19 mouse cellular contexts compared by ENCODE assay signal in genomic region chr2:135725362-135725761, GRCm38 (mm10).
DNase-seq lines count a peak whose midpoint lies in the region; ATAC-seq lines count a peak whose summit lies in the region.
"Had no signal": no experiment of that assay in that cellular context is flagged by ENCODE, and none has a peak within 500 bp of the region (broad histone marks: within the 10 kb centered on the region; RNA-seq: fewer than 3 reads in every experiment).

No protein-coding gene starts in this region.

- no peak for ATAC-seq in heart, embryonic 15.5 days (replicated peaks; ENCODE audit: insufficient number of reproducible peaks, insufficient read depth, low FRiP score, low read depth)
- no peak for ATAC-seq in forebrain, embryonic 11.5 days (replicated peaks; ENCODE audit: low FRiP score)
- ATAC-seq: forebrain, embryonic 14.5 days; midbrain, embryonic 13.5 days had no signal

- H3K27me3 ChIP-seq in heart, embryonic 15.5 days: no peaks in the 10 kb centered on the region
- no peaks in the 10 kb centered on the region for H3K27me3 ChIP-seq in heart, embryonic 10.5 days (ENCODE audit: insufficient read depth, poor library complexity, severe bottlenecking)
- H3K27me3 ChIP-seq in forebrain, embryonic 11.5 days (ENCODE audit: control insufficient read depth, insufficient read depth, low read length): no peaks in the 10 kb centered on the region
- H3K27me3 ChIP-seq: embryonic facial prominence, embryonic 12.5 days; midbrain, embryonic 13.5 days; neural tube, embryonic 13.5 days had no signal

- no peak overlapping the region for H3K4me2 ChIP-seq in heart, embryonic 15.5 days
- H3K4me2 ChIP-seq in forebrain, embryonic 11.5 days (ENCODE audit: low read depth, low read length, severe bottlenecking): no peak overlapping the region
- H3K4me2 ChIP-seq: embryonic facial prominence, embryonic 12.5 days; midbrain, embryonic 13.5 days; neural tube, embryonic 13.5 days had no signal

- H3K4me3 ChIP-seq in heart, embryonic 15.5 days: no peak overlapping the region
- no peak overlapping the region for H3K4me3 ChIP-seq in heart, embryonic 10.5 days
- H3K4me3 ChIP-seq in forebrain, embryonic 11.5 days (ENCODE audit: low read depth, low read length): no peak overlapping the region
- H3K4me3 ChIP-seq: embryonic facial prominence, embryonic 12.5 days; limb, embryonic 10.5 days; midbrain, embryonic 13.5 days; neural tube, embryonic 13.5 days had no signal

- H3K27ac ChIP-seq in heart, embryonic 15.5 days: peak overlapping the region; percentile 40; the same call in 1 of the 2 replicates
- H3K27ac ChIP-seq in heart, embryonic 10.5 days: no peak overlapping the region
- H3K27ac ChIP-seq in forebrain, embryonic 11.5 days (ENCODE audit: low read depth, low read length): no peak overlapping the region
- H3K27ac ChIP-seq: embryonic facial prominence, embryonic 12.5 days; limb, embryonic 10.5 days; midbrain, embryonic 13.5 days; neural tube, embryonic 13.5 days had no signal

- DNase-seq in heart, embryonic 10.5 days (ENCODE audit: low spot score): no peak
- DNase-seq in urinary bladder, postnatal 14 days (ENCODE audit: low spot score): peak; percentile 37
- no peak for DNase-seq in urinary bladder, adult 18-20 months (ENCODE audit: low spot score in 2 of 2)
- DNase-seq in lung, postnatal 14 days: peak; percentile 47
- DNase-seq in cerebellum, adult 11-12 months: no peak
- no peak for DNase-seq in forebrain, embryonic 11.5 days (ENCODE audit: low spot score)
- DNase-seq in cerebellum, postnatal 4 days (ENCODE audit: low spot score in 2 of 2): no peak
- DNase-seq: adrenal gland, postnatal 25 days; cerebellum, adult 2 months; gastrocnemius, postnatal 14 days; layer of hippocampus, adult 9-11 months; right cerebral cortex, postnatal 25 days; thymus, postnatal 25 days had no signal

- no peaks in the 10 kb centered on the region for H3K36me3 ChIP-seq in heart, embryonic 15.5 days
- H3K36me3 ChIP-seq in heart, embryonic 10.5 days: no peaks in the 10 kb centered on the region
- no peaks in the 10 kb centered on the region for H3K36me3 ChIP-seq in forebrain, embryonic 11.5 days (ENCODE audit: control insufficient read depth, insufficient read depth, low read length)
- H3K36me3 ChIP-seq: embryonic facial prominence, embryonic 12.5 days; limb, embryonic 10.5 days; midbrain, embryonic 13.5 days; neural tube, embryonic 13.5 days had no signal

- WGBS in heart, embryonic 15.5 days: 65% methylated on average over 4 of the region's 4 CpGs
- 64% methylated on average over 4 of the region's 4 CpGs for WGBS in heart, embryonic 10.5 days
- WGBS in forebrain, embryonic 11.5 days: 82% methylated on average over 4 of the region's 4 CpGs

- no peaks in the 10 kb centered on the region for H3K9me3 ChIP-seq in heart, embryonic 15.5 days (replicated peaks)
- no peaks in the 10 kb centered on the region for H3K9me3 ChIP-seq in heart, embryonic 10.5 days
- no peaks in the 10 kb centered on the region for H3K9me3 ChIP-seq in forebrain, embryonic 11.5 days (ENCODE audit: control insufficient read depth, low read length)
- H3K9me3 ChIP-seq: embryonic facial prominence, embryonic 12.5 days; limb, embryonic 10.5 days; midbrain, embryonic 13.5 days; neural tube, embryonic 13.5 days had no signal

- H3K9ac ChIP-seq in heart, embryonic 15.5 days: no peak overlapping the region
- H3K9ac ChIP-seq in forebrain, embryonic 11.5 days (ENCODE audit: low read length): no peak overlapping the region
- H3K9ac ChIP-seq: embryonic facial prominence, embryonic 12.5 days; midbrain, embryonic 13.5 days; neural tube, embryonic 13.5 days had no signal

- H3K4me1 ChIP-seq in heart, embryonic 15.5 days (replicated peaks): peaks cover 15% of the 10 kb centered on the region
- peaks cover 12% of the 10 kb centered on the region for H3K4me1 ChIP-seq in heart, embryonic 10.5 days
- H3K4me1 ChIP-seq in forebrain, embryonic 11.5 days (replicated peaks; ENCODE audit: control insufficient read depth, insufficient read depth, low read length): 0 out of 2 replicates have a peak, but pooled peaks cover 3% of the 10 kb centered on the region
- H3K4me1 ChIP-seq: embryonic facial prominence, embryonic 12.5 days had no signal

Comparison
In these comparisons a context has a peak if more than half of its experiments do, and no peak if none do; other contexts are left out.
1. DNase-seq: peak in urinary bladder, postnatal 14 days (single experiment) and lung, postnatal 14 days (single experiment); none in heart, embryonic 10.5 days (single experiment), urinary bladder, adult 18-20 months (0 of 2), cerebellum, adult 11-12 months (single experiment), forebrain, embryonic 11.5 days (single experiment) and cerebellum, postnatal 4 days (0 of 2).